Mouse (Mus musculus) testis, adult 2 months (tissue): Measurements from ENCODE around the gene Cldn7. TPM values are rescaled to one million over a fixed set of nuclear protein-coding genes. Genes with fewer than 3 reads are reported as not detected.

Experiments used
- H3K27ac ChIP-seq: fragments of 200-500 bp; 2 replicates; pipeline ENCODE4 v1.5.1; 2012; ENCODE audit warnings: low read depth, low read length; ENCODE audit not compliant: control insufficient read depth, insufficient read depth
- H3K27me3 ChIP-seq: fragments of 200-500 bp; 2 replicates; pipeline ENCODE4 v1.6.1; 2012; ENCODE audit warnings: mild to moderate bottlenecking, low read length, moderate library complexity; ENCODE audit not compliant: control insufficient read depth, insufficient read depth
- H3K36me3 ChIP-seq: fragments of 200-500 bp; 2 replicates; pipeline ENCODE4 v1.6.1; 2012; ENCODE audit warnings: mild to moderate bottlenecking, low read length; ENCODE audit not compliant: control insufficient read depth, insufficient read depth
- H3K4me1 ChIP-seq: fragments of 200-500 bp; 2 replicates; pipeline ENCODE4 v1.6.1; 2012; ENCODE audit warnings: low read length; ENCODE audit not compliant: control insufficient read depth, insufficient read depth
- H3K4me3 ChIP-seq: fragments of 200-500 bp; 2 replicates; pipeline ENCODE4 v1.5.1; 2012; ENCODE audit warnings: low read depth, mild to moderate bottlenecking, low read length, moderate library complexity, mixed read lengths; ENCODE audit not compliant: control insufficient read depth
- CTCF ChIP-seq: fragments of 200-500 bp; IDR thresholded peaks from 2 replicates; pipeline ENCODE4 v1.5.1; 2012; ENCODE audit warnings: low read depth, mild to moderate bottlenecking, inconsistent platforms, low read length, moderate library complexity; ENCODE audit not compliant: control insufficient read depth, insufficient read depth, insufficient replicate concordance
- POLR2A ChIP-seq: fragments of 200-500 bp; IDR thresholded peaks from 2 replicates; pipeline ENCODE4 v1.6.1; 2012; ENCODE audit warnings: low read depth, mild to moderate bottlenecking, inconsistent platforms, low read length, moderate library complexity; ENCODE audit not compliant: control insufficient read depth
- polyA plus RNA-seq: library from polyadenylated mRNA; depleted of rRNA; stranded (reverse); fragments of >200 nt; gene quantifications from 2 replicates; pipeline ENCODE4 v1.2.3, GENCODE M21; 2012

Cldn7 gene
- polyA plus RNA-seq, 1 experiment: 3.0 TPM

DNA sequence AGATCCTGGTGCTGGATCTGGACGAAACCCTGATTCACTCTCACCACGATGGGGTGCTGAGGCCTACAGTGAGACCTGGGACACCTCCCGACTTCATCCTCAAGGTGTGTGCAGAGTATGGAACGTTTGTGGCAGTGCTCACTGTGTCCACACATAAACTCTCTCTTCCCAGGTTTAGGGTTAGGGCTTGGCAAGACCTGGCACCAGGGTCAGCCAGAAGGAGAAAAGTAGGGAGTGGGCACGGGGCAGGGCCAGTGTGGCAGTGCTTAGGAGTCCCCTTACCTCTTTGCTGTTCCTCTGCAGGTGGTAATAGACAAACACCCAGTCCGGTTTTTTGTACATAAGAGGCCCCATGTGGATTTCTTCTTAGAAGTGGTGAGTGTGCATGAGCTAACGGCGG lies 19.9 kb downstream of the Cldn7 start:
- peaks cover 5% of the 10 kb centered on the region for H3K36me3 ChIP-seq
- no peaks in the 10 kb centered on the region for H3K27me3 ChIP-seq
- no peak for TF ChIP-seq POLR2A
- no peak for TF ChIP-seq CTCF
- no peak overlapping the region for H3K4me3 ChIP-seq
- peaks cover 7% of the 10 kb centered on the region for H3K4me1 ChIP-seq
- no peak overlapping the region for H3K27ac ChIP-seq

GRCm38 (mm10) chr11:69989949-69990348 lies 25.4 kb downstream of the Cldn7 start:
- Histone ChIP-seq H3K27me3 (no peaks in the 10 kb centered on the region), H3K4me1 (peaks cover 6% of the 10 kb centered on the region), H3K27ac (peak overlapping the region; percentile 49; the same call in 1 of the 2 replicates), H3K4me3 (peak overlapping the region; percentile 93), H3K36me3 (peaks cover 4% of the 10 kb centered on the region)
- no peak for TF ChIP-seq CTCF
- no peak for TF ChIP-seq POLR2A

DNA sequence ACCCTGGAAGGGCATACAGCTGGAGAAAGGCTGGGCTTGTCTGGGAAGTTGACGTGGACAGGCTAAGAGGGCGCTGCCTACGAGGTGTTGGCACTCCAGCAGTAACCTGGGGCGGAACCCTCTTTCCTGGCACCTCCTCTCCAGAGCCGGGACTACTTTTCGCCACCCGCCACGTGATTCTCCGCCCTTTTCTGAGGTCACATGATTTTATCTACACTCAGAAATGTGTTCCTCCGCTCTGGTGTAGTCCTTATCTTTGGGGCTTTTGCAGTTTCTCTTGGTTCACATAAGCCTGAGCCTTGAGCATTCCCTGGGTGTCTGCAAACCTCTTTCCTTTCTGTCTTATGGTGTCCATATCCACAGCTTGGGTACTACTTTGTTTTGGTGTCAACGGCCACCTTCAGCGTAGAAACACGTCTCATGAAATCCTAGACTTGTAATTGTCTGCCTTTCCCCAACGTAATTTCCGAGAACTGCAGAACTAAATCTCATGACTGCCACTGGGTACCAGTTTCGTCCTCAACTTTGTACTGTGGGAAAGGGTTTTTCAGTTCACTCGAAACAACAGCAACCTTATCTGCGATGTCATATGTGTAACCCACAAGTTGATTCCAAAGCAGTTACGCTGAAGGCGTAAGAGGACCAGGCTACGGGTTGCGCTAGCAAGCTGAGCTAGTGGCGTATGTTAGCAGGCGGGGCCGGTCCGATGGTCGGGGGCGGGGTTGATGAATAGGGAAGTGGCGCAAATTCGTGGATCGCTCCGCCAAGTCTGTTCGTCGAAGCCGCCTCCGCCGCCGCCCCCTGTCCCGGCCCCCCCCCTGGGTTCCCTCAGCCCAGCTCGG lies 26.5 kb downstream of the Cldn7 start, which contains the start of gene Gabarap:
TSS of gene Gabarap (plus strand) at position 294 of the 842 bp plus-strand sequence.
- no peaks in the 10 kb centered on the region for H3K27me3 ChIP-seq
- no peak for TF ChIP-seq CTCF
- TF ChIP-seq POLR2A: peak; percentile 85
- H3K27ac ChIP-seq: peak within 1 kb of the TSS; percentile 100
- peaks cover 4% of the 10 kb centered on the region for H3K36me3 ChIP-seq
- peaks cover 6% of the 10 kb centered on the region for H3K4me1 ChIP-seq
- H3K4me3 ChIP-seq: peak within 1 kb of the TSS; percentile 93

- H3K36me3 ChIP-seq: peaks cover 4% of the 10 kb centered on the region
- H3K4me1 ChIP-seq: peaks cover 6% of the 10 kb centered on the region
- peak overlapping the region; percentile 93 for H3K4me3 ChIP-seq
- no peaks in the 10 kb centered on the region for H3K27me3 ChIP-seq
- TF ChIP-seq CTCF: no peak
- TF ChIP-seq POLR2A: no peak
- peak overlapping the region; percentile 96 for H3K27ac ChIP-seq
These were observed 27.1 kb downstream of the Cldn7 start for GRCm38 (mm10) chr11:69991711-69992110.

DNA sequence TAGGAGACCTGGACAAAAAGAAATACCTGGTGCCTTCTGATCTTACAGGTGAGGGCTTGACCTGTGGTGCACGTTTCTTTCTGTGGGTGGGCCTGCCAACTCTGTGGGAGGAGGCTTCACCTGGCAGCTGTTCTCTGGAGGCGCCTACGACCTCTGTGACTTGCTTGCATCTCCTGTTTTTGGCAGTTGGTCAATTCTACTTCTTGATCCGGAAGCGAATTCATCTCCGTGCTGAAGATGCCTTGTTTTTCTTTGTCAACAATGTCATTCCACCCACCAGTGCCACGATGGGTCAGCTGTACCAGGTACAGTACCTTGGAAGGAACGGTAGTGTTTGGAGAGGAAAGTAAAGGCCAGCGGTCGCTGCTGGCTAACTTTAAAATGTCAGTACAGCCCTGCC lies 27.8 kb downstream of the Cldn7 start:
- H3K27ac ChIP-seq: peak overlapping the region; percentile 45
- H3K4me1 ChIP-seq: peaks cover 7% of the 10 kb centered on the region
- TF ChIP-seq POLR2A (no peak), CTCF (no peak)
- H3K27me3 ChIP-seq: no peaks in the 10 kb centered on the region
- peak overlapping the region; percentile 84 for H3K4me3 ChIP-seq
- H3K36me3 ChIP-seq: peaks cover 4% of the 10 kb centered on the region

DNA sequence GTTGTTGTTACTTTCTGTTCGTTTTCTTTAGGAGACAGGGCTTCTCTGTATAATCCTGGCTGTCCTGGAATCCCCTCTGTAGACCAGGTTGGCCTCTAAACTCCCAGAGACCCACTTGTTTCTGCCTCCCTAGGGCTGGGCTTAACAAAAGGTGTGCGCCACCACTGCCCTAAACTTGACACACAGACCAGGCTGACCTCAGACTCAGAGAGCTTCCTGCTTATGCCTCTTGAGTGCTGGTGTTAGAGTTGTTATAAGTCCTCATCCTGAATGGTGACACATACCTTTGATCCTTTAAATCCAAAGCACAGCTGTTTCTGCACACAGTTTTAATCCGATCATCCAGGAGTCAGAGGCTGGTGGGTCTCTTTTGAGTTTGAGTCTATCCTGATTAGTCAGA lies 28.4 kb downstream of the Cldn7 start:
- H3K27me3 ChIP-seq: no peaks in the 10 kb centered on the region
- H3K4me1 ChIP-seq: peaks cover 8% of the 10 kb centered on the region
- H3K4me3 ChIP-seq: peak overlapping the region; percentile 84; the same call in 1 of the 2 replicates

DNA sequence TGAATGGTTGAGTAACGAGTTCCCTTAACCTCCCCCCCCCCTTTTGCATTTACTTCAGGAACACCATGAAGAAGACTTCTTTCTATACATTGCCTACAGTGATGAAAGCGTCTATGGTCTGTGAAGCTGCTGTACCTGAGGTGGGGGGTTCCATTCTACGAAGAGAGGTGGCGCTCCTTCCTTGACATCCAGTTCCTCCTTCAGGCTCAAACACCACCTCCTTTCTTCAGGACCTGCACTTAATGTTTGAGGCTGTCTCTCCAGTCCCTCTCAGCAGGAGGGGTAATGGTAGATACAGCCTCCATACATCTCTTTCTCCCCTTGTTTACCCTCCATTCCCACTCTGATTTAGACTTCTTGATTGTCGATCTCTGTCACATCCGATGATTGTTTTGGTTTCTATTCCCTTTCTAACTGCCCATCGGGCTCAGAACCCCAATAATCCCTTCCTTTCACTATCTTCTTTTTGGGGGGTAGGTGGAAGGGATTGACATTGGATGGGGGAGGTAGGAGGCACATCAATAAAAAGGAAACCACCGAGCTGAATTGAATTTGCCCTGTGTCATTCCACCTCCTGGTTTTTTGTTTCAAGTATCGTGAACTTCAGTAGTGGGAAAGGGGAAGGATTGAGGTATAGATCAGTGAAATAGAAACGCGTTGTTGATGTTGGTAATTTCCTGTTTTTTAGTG lies 30.0 kb downstream of the Cldn7 start:
- Histone ChIP-seq H3K4me1 (peaks cover 22% of the 10 kb centered on the region), H3K4me3 (peak overlapping the region; percentile 3; the same call in 1 of the 2 replicates), H3K27ac (no peak overlapping the region), H3K36me3 (peaks cover 5% of the 10 kb centered on the region), H3K27me3 (no peaks in the 10 kb centered on the region)
- TF ChIP-seq POLR2A (no peak), CTCF (no peak)

More for the DNA sequence above, 28.4 kb downstream of the Cldn7 start:
- no peak for TF ChIP-seq POLR2A
- no peak for TF ChIP-seq CTCF
- H3K27ac ChIP-seq: no peak overlapping the region
- H3K36me3 ChIP-seq: peaks cover 4% of the 10 kb centered on the region
